Mouse (Mus musculus): ENCODE results near the gene Sdad1.

DNA sequence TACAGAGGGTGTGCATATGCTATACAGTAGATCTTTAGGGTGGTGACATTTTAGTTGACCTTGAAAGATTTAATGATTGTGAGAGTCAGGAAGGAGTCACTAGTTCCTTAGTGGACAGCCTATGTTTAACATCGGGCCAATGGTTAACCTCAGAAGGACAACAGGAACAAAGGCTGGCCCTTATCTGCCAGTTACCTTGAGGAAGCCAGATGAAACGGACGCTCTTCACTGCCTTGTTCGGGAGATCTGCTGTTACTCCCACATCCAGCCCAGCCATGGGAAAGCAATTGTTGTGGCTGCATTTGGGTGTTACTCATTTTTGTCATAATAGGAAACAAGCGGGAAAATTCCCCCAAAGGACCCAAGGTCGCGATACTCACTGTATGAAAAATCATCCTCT is 3.5 kb upstream of the Sdad1 start:
- TF ChIP-seq GATA1 (IDR thresholded peaks at IDR 0.05; ENCODE audit: borderline replicate concordance, low read length): no peak
- no peak for TF ChIP-seq FLI1 (IDR thresholded peaks at IDR 0.05; ENCODE audit: low read length)

All from megakaryocyte, embryonic 14.5 days (primary cell).